Comparison of ENCODE assay signal across 16 mouse cellular contexts in the genomic region with DNA sequence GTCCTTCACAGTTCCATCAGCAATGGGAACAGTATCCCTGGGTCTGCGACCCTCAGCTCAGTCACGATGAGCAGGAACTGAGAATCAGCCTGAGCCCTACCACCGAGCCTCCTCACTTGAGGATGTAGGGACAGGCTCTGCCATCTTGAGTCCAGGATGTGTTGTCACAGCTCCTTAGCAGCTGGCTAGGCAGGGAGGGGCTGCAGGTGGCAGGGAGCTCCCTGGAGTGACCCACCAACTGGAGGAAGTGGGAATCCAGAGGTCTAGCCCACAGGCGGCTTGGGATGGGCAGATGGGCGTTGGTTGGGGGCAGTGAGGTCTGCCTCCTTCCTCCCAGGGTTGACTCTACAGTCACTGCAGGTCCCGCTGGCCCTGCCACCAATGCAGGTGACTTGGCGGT. TPM values are rescaled to one million over a fixed set of nuclear protein-coding genes. Genes with fewer than 3 reads are reported as not detected.
DNase-seq lines count a peak whose midpoint lies in the region; ATAC-seq and TF ChIP-seq lines count a peak whose summit lies in the region.
"Had no signal": no experiment of that assay in that cellular context is flagged by ENCODE, and none has a peak within 500 bp of the region (broad histone marks: within the 10 kb centered on the region; RNA-seq: fewer than 3 reads in every experiment).

No protein-coding gene starts in this region.

- no peaks in the 10 kb centered on the region for H3K36me3 ChIP-seq in hindbrain, embryonic 10.5 days
- no peaks in the 10 kb centered on the region for H3K36me3 ChIP-seq in hindbrain, embryonic 14.5 days (replicated peaks; ENCODE audit: control insufficient read depth, insufficient read depth)
- H3K36me3 ChIP-seq in thymus, adult 2 months (ENCODE audit: control insufficient read depth, insufficient read depth, low read length): no peaks in the 10 kb centered on the region
- H3K36me3 ChIP-seq: forebrain, embryonic 12.5 days; intestine, embryonic 15.5 days had no signal

- H3K4me1 ChIP-seq in hindbrain, embryonic 10.5 days (replicated peaks): peaks cover 8% of the 10 kb centered on the region
- no peaks in the 10 kb centered on the region; the same call in 1 of the 2 replicates for H3K4me1 ChIP-seq in hindbrain, embryonic 14.5 days (replicated peaks; ENCODE audit: control insufficient read depth, insufficient read depth, low read length)
- H3K4me1 ChIP-seq in thymus, adult 2 months (replicated peaks; ENCODE audit: control insufficient read depth, insufficient read depth, low read length): peaks cover 18% of the 10 kb centered on the region

- no peak for TF ChIP-seq POLR2A in thymus, adult 2 months (IDR thresholded peaks at IDR 0.05; ENCODE audit: control insufficient read depth, extremely low read depth, insufficient read depth, low read length, poor library complexity)

- no peak for DNase-seq in hindbrain, embryonic 10.5 days (ENCODE audit: low spot score)
- DNase-seq in hindbrain, embryonic 14.5 days (ENCODE audit: low spot score): no peak
- DNase-seq in thymus, adult 2 months: no peak
- DNase-seq in thymus, postnatal 4 days: no peak
- DNase-seq in thymus, postnatal 14 days: peak; percentile 41
- no peak for DNase-seq in layer of hippocampus, postnatal 25 days (ENCODE audit: extremely low spot score in 1 of 2, low spot score in 1 of 2)
- DNase-seq in urinary bladder, postnatal 36 days (ENCODE audit: low spot score in 2 of 2): no peak
- DNase-seq: adrenal gland, postnatal 36 days; cerebellum, adult 18-20 months; heart, postnatal 10 days; lung, postnatal 36 days; right cerebral cortex, adult 18-20 months had no signal

- H3K4me2 ChIP-seq in hindbrain, embryonic 14.5 days (replicated peaks): no peak overlapping the region
- H3K4me2 ChIP-seq: forebrain, embryonic 12.5 days; intestine, embryonic 15.5 days had no signal

- no peak overlapping the region for H3K9ac ChIP-seq in hindbrain, embryonic 14.5 days
- H3K9ac ChIP-seq: forebrain, embryonic 12.5 days; intestine, embryonic 15.5 days had no signal

- no peaks in the 10 kb centered on the region for H3K27me3 ChIP-seq in hindbrain, embryonic 10.5 days (ENCODE audit: insufficient read depth, poor library complexity, severe bottlenecking)
- H3K27me3 ChIP-seq in hindbrain, embryonic 14.5 days (ENCODE audit: control insufficient read depth, insufficient read depth, low read length): no peaks in the 10 kb centered on the region
- no peaks in the 10 kb centered on the region for H3K27me3 ChIP-seq in thymus, adult 2 months (ENCODE audit: control insufficient read depth, insufficient read depth, low read length)
- H3K27me3 ChIP-seq: forebrain, embryonic 12.5 days; intestine, embryonic 15.5 days had no signal

- H3K27ac ChIP-seq in hindbrain, embryonic 10.5 days: peak overlapping the region; percentile 41; the same call in 1 of the 2 replicates
- no peak overlapping the region for H3K27ac ChIP-seq in hindbrain, embryonic 14.5 days
- H3K27ac ChIP-seq in thymus, adult 2 months (ENCODE audit: control insufficient read depth, insufficient read depth, low read length): peak overlapping the region; percentile 10; the same call in 1 of the 2 replicates
- H3K27ac ChIP-seq: layer of hippocampus, adult 2 months had no signal

- H3K4me3 ChIP-seq in hindbrain, embryonic 10.5 days: no peak overlapping the region
- no peak overlapping the region for H3K4me3 ChIP-seq in hindbrain, embryonic 14.5 days (replicated peaks; ENCODE audit: low read length)
- no peak overlapping the region for H3K4me3 ChIP-seq in thymus, adult 2 months (ENCODE audit: control insufficient read depth, insufficient read depth, low read length)
- H3K4me3 ChIP-seq: forebrain, embryonic 12.5 days; intestine, embryonic 15.5 days; layer of hippocampus, adult 2 months had no signal

- TF ChIP-seq CTCF in thymus, adult 2 months (IDR thresholded peaks at IDR 0.05; ENCODE audit: borderline replicate concordance, control insufficient read depth, extremely low read depth, insufficient read depth, low read length, poor library complexity): no peak

- ATAC-seq in hindbrain, embryonic 14.5 days (ENCODE audit: low FRiP score): no peak
- peak; percentile 72 for ATAC-seq in granulocyte monocyte progenitor cell, adult 5-6 weeks (replicated peaks; ENCODE audit: poor library complexity, severe bottlenecking)

- no peaks in the 10 kb centered on the region for H3K9me3 ChIP-seq in hindbrain, embryonic 10.5 days
- no peaks in the 10 kb centered on the region for H3K9me3 ChIP-seq in hindbrain, embryonic 14.5 days (ENCODE audit: control insufficient read depth, low read length)
- H3K9me3 ChIP-seq: forebrain, embryonic 12.5 days; intestine, embryonic 15.5 days had no signal

- 83% methylated on average over 7 of the region's 7 CpGs for WGBS in hindbrain, embryonic 10.5 days
- 90% methylated on average over 7 of the region's 7 CpGs for WGBS in hindbrain, embryonic 14.5 days
- whole genome bisulfite sequencing in thymus, adult 2 months: 33% methylated on average over 7 of the region's 7 CpGs

RNA-seq across cellular contexts. Expression of gene Psap, which starts 14.1 kb away (rescaled TPM):
- 53.9 and 86.4 TPM in 2 replicates for polyA plus RNA-seq in hindbrain, embryonic 10.5 days (2016; fragmentation: Nextera tagmentation; extraction: Ambion mirVana)
- polyA plus RNA-seq in hindbrain, embryonic 14.5 days (2014; fragmentation: Nextera tagmentation; extraction: Ambion mirVana): 147 and 180 TPM in 2 replicates
- polyA plus RNA-seq in thymus, adult 2 months (2012; rRNA removed): 1,527 and 1,921 TPM in 2 replicates
- 263 and 293 TPM in 2 replicates for total RNA-seq in granulocyte monocyte progenitor cell, adult 5-6 weeks (2014; fragmentation: Nextera tagmentation)
- total RNA-seq in granulocyte monocyte progenitor cell, adult 5-6 weeks (2017): 243 and 253 TPM in 2 replicates
- 1,000 to 10,000 TPM; 1,375 to 1,496 TPM for total RNA-seq in layer of hippocampus, postnatal 25 days (2021)

RNA-seq across cellular contexts. Expression of gene Chst3, which starts 44.3 kb away (rescaled TPM):
- 1.8 and 2.2 TPM in 2 replicates for polyA plus RNA-seq in hindbrain, embryonic 10.5 days (2016; fragmentation: Nextera tagmentation; extraction: Ambion mirVana)
- polyA plus RNA-seq in hindbrain, embryonic 14.5 days (2014; fragmentation: Nextera tagmentation; extraction: Ambion mirVana): 1.2 TPM in 2 replicates
- polyA plus RNA-seq in thymus, adult 2 months (2012; rRNA removed): 2.1 and 4.5 TPM in 2 replicates
- not detected in 2 replicates for total RNA-seq in granulocyte monocyte progenitor cell, adult 5-6 weeks (2014; fragmentation: Nextera tagmentation)
- not detected in 2 replicates for total RNA-seq in granulocyte monocyte progenitor cell, adult 5-6 weeks (2017)
- total RNA-seq in layer of hippocampus, postnatal 25 days (2021): 1 to 10 TPM; 2.8 to 3.1 TPM
